Mouse (Mus musculus) myocyte (in vitro differentiated cells): Measurements from ENCODE around the gene 6430571L13Rik. TPM values are rescaled to one million over a fixed set of nuclear protein-coding genes. Genes with fewer than 3 reads are reported as not detected.

Experiments
- H3K27me3 ChIP-seq: one replicate; pipeline ENCODE4 v1.6.1; 2011; ENCODE audit not compliant: control insufficient read depth, insufficient read depth, insufficient read length
- H3K36me3 ChIP-seq: one replicate; pipeline ENCODE4 v1.6.1; 2011; ENCODE audit not compliant: control insufficient read depth, insufficient read depth
- H3K4me2 ChIP-seq: one replicate; pipeline ENCODE4 v1.6.1; 2011; ENCODE audit warnings: low read depth, control low read depth
- H3K4me3 ChIP-seq: one replicate; pipeline ENCODE4 v1.5.1; 2011; ENCODE audit warnings: mild to moderate bottlenecking, control low read depth, moderate library complexity
- H3K79me2 ChIP-seq: one replicate; pipeline ENCODE4 v1.6.1; 2011; ENCODE audit not compliant: control insufficient read depth, insufficient read depth
- H3ac ChIP-seq: one replicate; pipeline ENCODE4 v1.6.1; 2011; ENCODE audit not compliant: control insufficient read depth, insufficient read length
- CEBPB ChIP-seq: IDR thresholded peaks from 2 replicates; pipeline ENCODE4 v1.6.1; 2011; ENCODE audit warnings: mild to moderate bottlenecking, moderate library complexity; ENCODE audit not compliant: poor library complexity, insufficient read depth, severe bottlenecking
- E2F4 ChIP-seq: IDR thresholded peaks from one replicate; pipeline ENCODE4 v1.6.1; 2011; ENCODE audit warnings: mild to moderate bottlenecking, control low read depth, moderate library complexity; ENCODE audit not compliant: insufficient read depth
- MAX ChIP-seq: IDR thresholded peaks from one replicate; pipeline ENCODE4 v1.6.1; 2011; ENCODE audit warnings: low read depth, mild to moderate bottlenecking, control low read depth
- MYOD1 ChIP-seq, 3 experiments: IDR thresholded peaks; one replicate each; pipeline ENCODE4 v1.6.1; 2011; ENCODE audit warnings: control low read depth in 2 of 3, low read depth in 2 of 3, mild to moderate bottlenecking in 2 of 3, moderate library complexity in 1 of 3; ENCODE audit not compliant: insufficient read length in 2 of 3, control insufficient read depth in 1 of 3
- MYOG ChIP-seq, 3 experiments: IDR thresholded peaks; one replicate each; pipeline ENCODE4 v1.6.1; 2011; ENCODE audit warnings: control low read depth in 2 of 3, low read depth in 2 of 3, mild to moderate bottlenecking in 2 of 3; ENCODE audit not compliant: insufficient read length in 2 of 3, control insufficient read depth in 1 of 3, insufficient read depth in 1 of 3
- POLR2A ChIP-seq: IDR thresholded peaks from one replicate; pipeline ENCODE4 v1.6.1; 2011; ENCODE audit warnings: low read depth, mild to moderate bottlenecking, control low read depth, moderate library complexity; ENCODE audit not compliant: insufficient read length
- POLR2AphosphoS2 ChIP-seq: IDR thresholded peaks from one replicate; pipeline ENCODE4 v1.6.1; 2011; ENCODE audit warnings: low read depth, control low read depth; ENCODE audit not compliant: insufficient read length
- REST ChIP-seq: IDR thresholded peaks from one replicate; pipeline ENCODE4 v1.6.1; 2011; ENCODE audit warnings: mild to moderate bottlenecking, control low read depth, moderate library complexity; ENCODE audit not compliant: insufficient read depth, insufficient read length
- SRF ChIP-seq: IDR thresholded peaks from one replicate; pipeline ENCODE4 v1.6.1; 2011; ENCODE audit warnings: low read depth; ENCODE audit not compliant: control insufficient read depth, insufficient read length
- TCF12 ChIP-seq: IDR thresholded peaks from one replicate; pipeline ENCODE4 v1.6.1; 2011; ENCODE audit warnings: mild to moderate bottlenecking, control low read depth; ENCODE audit not compliant: poor library complexity, insufficient read depth, severe bottlenecking
- TCF3 ChIP-seq: IDR thresholded peaks from one replicate; pipeline ENCODE4 v1.6.1; 2011; ENCODE audit warnings: low read depth, control low read depth; ENCODE audit not compliant: insufficient read length
- USF1 ChIP-seq: IDR thresholded peaks from one replicate; pipeline ENCODE4 v1.6.1; 2011; ENCODE audit warnings: low read depth, mild to moderate bottlenecking, control low read depth, moderate library complexity
- polyA plus RNA-seq: library from polyadenylated mRNA; unstranded; fragments of >200 nt; fragmentation: generic; extraction: Trizol; gene quantifications from one replicate; pipeline ENCODE4 v1.2.1, GENCODE M21; 2012; ENCODE audit warnings: missing spikeins

Gene 6430571L13Rik
- polyA plus RNA-seq, 1 experiment: 0.38 TPM

DNA sequence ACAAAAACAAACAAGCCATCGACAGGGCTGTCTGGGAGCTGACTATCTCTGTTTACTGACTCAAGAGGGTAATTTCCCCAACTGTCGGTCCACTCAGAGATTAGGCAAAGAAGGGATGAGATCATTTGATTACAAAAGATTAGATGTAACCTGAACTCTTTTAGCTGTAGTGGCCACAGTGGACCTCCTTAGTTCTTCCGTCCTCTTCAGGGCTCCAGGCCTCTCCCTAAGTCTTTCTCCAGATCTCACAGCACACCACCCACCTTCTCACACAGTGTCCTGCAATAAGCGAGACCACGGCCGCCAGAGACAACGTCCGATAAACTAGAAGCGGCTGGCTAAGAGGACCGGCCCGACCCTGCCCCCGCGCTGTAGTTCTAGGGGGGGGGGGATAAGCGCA lies 44.4 kb upstream of the 6430571L13Rik start:
- Histone ChIP-seq H3K4me3 (peak overlapping the region; percentile 27), H3K79me2 (no peaks in the 10 kb centered on the region), H3ac (no peak overlapping the region), H3K4me2 (peak overlapping the region; percentile 80), H3K27me3 (peaks cover 5% of the 10 kb centered on the region), H3K36me3 (no peaks in the 10 kb centered on the region)
- no peak for TF ChIP-seq SRF
- no peak for TF ChIP-seq TCF12
- TF ChIP-seq CEBPB: no peak
- TF ChIP-seq REST: no peak
- no peak for TF ChIP-seq MAX
- TF ChIP-seq POLR2A: no peak
- TF ChIP-seq MYOD1 (IDR thresholded peaks at IDR 0.05; ENCODE audit: control insufficient read depth in 1 of 3, insufficient read length in 2 of 3, low read depth in 2 of 3): no peak
- TF ChIP-seq USF1: no peak
- no peak for TF ChIP-seq TCF3
- no peak for TF ChIP-seq E2F4
- no peak for TF ChIP-seq MYOG (IDR thresholded peaks at IDR 0.05; ENCODE audit: control insufficient read depth in 1 of 3, insufficient read depth in 1 of 3, insufficient read length in 2 of 3, low read depth in 2 of 3)
- no peak for TF ChIP-seq POLR2AphosphoS2

DNA sequence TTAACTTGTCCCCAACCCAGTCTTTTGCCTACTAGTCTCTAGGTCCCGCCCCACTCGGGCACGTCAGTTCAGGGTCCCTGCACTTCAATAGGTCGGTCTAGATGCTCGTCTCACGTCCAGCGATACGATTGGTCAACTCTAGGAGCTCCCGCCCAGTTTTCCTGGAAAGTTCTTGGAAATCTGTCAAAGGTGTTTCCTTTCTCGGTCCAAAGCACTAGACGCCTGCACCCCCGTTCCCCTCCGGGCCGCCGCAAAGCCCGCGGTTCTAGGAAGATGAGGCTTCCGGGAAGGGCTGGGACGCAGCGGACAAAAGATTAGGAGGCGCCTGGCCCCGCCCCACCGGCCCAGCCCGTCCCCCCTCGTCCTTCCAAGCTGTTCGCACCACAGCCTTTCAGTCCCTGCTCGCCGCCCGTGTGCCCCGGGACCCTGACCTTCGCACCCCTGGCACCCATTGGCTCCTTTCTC lies 43.9 kb upstream of the 6430571L13Rik start:
- H3K36me3 ChIP-seq: no peaks in the 10 kb centered on the region
- TF ChIP-seq POLR2A (peak; percentile 33), MAX (no peak)
- peak overlapping the region; percentile 80 for H3K4me2 ChIP-seq
- no peaks in the 10 kb centered on the region for H3K79me2 ChIP-seq
- peaks cover 5% of the 10 kb centered on the region for H3K27me3 ChIP-seq
- peak overlapping the region; percentile 27 for H3K4me3 ChIP-seq
- H3ac ChIP-seq: no peak overlapping the region

GRCm38 (mm10) chr9:107297059-107297458 lies 43.3 kb upstream of the 6430571L13Rik start:
- Histone ChIP-seq H3K27me3 (peaks cover 5% of the 10 kb centered on the region), H3K79me2 (no peaks in the 10 kb centered on the region), H3K4me2 (peak overlapping the region; percentile 80), H3K36me3 (no peaks in the 10 kb centered on the region), H3K4me3 (peak overlapping the region; percentile 27), H3ac (no peak overlapping the region)
- TF ChIP-seq MYOD1 (IDR thresholded peaks at IDR 0.05; ENCODE audit: control insufficient read depth in 1 of 3, insufficient read length in 2 of 3, low read depth in 2 of 3): no peak
- no peak for TF ChIP-seq CEBPB
- TF ChIP-seq POLR2AphosphoS2: no peak
- TF ChIP-seq SRF: no peak
- no peak for TF ChIP-seq REST
- no peak for TF ChIP-seq E2F4
- TF ChIP-seq USF1: no peak
- TF ChIP-seq TCF3: no peak

DNA sequence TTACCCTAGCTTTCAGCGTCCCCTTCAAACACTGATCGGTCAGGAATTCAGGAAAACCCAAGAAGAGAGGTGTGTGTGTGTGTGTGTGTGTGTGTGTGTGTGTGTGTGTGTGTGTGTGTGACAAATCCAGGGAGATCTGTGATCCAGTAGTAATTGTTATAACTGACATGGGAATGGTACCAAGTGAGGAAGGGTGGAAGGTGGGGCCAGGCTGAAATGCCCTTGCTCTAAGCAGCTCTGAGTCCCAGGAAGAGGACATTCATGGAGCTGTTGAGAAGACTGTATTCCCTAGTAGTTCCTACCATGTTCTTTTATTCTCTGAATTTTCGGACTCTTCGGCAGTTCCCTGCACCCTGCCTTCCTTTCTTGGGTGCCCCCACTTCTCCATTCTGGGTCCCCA lies 42.7 kb upstream of the 6430571L13Rik start:
- no peaks in the 10 kb centered on the region for H3K36me3 ChIP-seq
- TF ChIP-seq REST (no peak), TCF3 (no peak), POLR2A (no peak), USF1 (no peak), MAX (no peak), POLR2AphosphoS2 (no peak), MYOD1 (IDR thresholded peaks at IDR 0.05; ENCODE audit: control insufficient read depth in 1 of 3, insufficient read length in 2 of 3, low read depth in 2 of 3) (no peak), CEBPB (no peak), MYOG (IDR thresholded peaks at IDR 0.05; ENCODE audit: control insufficient read depth in 1 of 3, insufficient read depth in 1 of 3, insufficient read length in 2 of 3, low read depth in 2 of 3) (no peak), SRF (no peak), E2F4 (no peak), TCF12 (no peak)
- peak overlapping the region; percentile 80 for H3K4me2 ChIP-seq
- H3K4me3 ChIP-seq: peak overlapping the region; percentile 27
- H3K27me3 ChIP-seq: peaks cover 4% of the 10 kb centered on the region
- no peaks in the 10 kb centered on the region for H3K79me2 ChIP-seq
- no peak overlapping the region for H3ac ChIP-seq

GRCm38 (mm10) chr9:107298059-107298780 lies 42.2 kb upstream of the 6430571L13Rik start:
- H3K4me2 ChIP-seq: no peak overlapping the region
- no peak overlapping the region for H3ac ChIP-seq
- no peaks in the 10 kb centered on the region for H3K79me2 ChIP-seq
- no peak for TF ChIP-seq CEBPB
- TF ChIP-seq MAX: no peak
- TF ChIP-seq REST: no peak
- no peak for TF ChIP-seq POLR2A
- no peak for TF ChIP-seq POLR2AphosphoS2
- TF ChIP-seq TCF3: no peak
- no peak for TF ChIP-seq MYOG (IDR thresholded peaks at IDR 0.05; ENCODE audit: control insufficient read depth in 1 of 3, insufficient read depth in 1 of 3, insufficient read length in 2 of 3, low read depth in 2 of 3)
- no peak for TF ChIP-seq USF1
- no peak for TF ChIP-seq E2F4
- TF ChIP-seq SRF: no peak
- no peaks in the 10 kb centered on the region for H3K27me3 ChIP-seq
- no peak overlapping the region for H3K4me3 ChIP-seq
- no peaks in the 10 kb centered on the region for H3K36me3 ChIP-seq
